Mouse (Mus musculus) thymus, adult 2 months (tissue): Measurements from ENCODE around the gene Slco6c1.

ENCODE experiments used
- CTCF ChIP-seq: fragments of 200-500 bp; IDR thresholded peaks from 2 replicates; pipeline ENCODE4 v1.5.1; 2012; ENCODE audit warnings: mild to moderate bottlenecking, control low read depth, low read length, moderate library complexity, borderline replicate concordance; ENCODE audit not compliant: control insufficient read depth, poor library complexity, insufficient read depth; ENCODE audit errors: extremely low read depth
- POLR2A ChIP-seq: fragments of 200-500 bp; IDR thresholded peaks from 2 replicates; pipeline ENCODE4 v1.6.1; 2012; ENCODE audit warnings: mild to moderate bottlenecking, low read length, control low read depth, moderate library complexity; ENCODE audit not compliant: control insufficient read depth, poor library complexity, insufficient read depth; ENCODE audit errors: extremely low read depth

GRCm38 (mm10) chr1:97128201-97128600 is at the start of gene Slco6c1:
- TF ChIP-seq CTCF: no peak
- no peak for TF ChIP-seq POLR2A
